Mouse (Mus musculus): Measurements from ENCODE around the gene Gm11639. TPM values are rescaled to one million over a fixed set of nuclear protein-coding genes. Genes with fewer than 3 reads are reported as not detected.
"Not testable (repeated sequence)": the region's sequence is repeated elsewhere in the genome, so short reads cannot be mapped to it uniquely, and the experiment has no call there.

The Gm11639 gene
- polyA plus RNA-seq, 1 experiment from 2014 or later, result not detected

DNA sequence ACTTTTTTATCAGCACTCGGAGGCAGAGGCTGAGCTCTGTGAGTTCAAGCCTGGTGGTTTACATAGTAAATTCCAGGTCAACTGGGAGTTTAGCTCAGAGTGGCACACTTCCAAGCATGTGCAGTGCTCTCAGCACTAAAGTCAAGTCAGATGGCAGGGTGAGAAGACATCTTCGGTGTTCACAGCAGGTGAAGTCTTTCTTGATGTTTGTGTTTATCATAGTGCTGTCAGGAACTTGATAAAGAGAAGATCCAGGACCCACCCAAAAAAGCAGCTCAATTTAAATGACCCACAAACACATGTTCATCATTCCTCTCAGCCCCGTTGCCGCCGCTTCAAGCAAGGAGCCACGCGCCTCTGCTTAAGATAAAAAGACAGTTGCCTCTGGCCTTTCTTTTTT lies 450.2 kb downstream of the Gm11639 start:
- Histone ChIP-seq H3K27ac (ENCODE audit: low read depth, low read length) (no peak overlapping the region), H3K9ac (ENCODE audit: low read depth, low read length) (no peak overlapping the region), H3K27me3 (ENCODE audit: control insufficient read depth, insufficient read depth, low read length) (no peaks in the 10 kb centered on the region), H3K4me3 (ENCODE audit: low read depth, low read length) (no peak overlapping the region), H3K9me3 (ENCODE audit: control insufficient read depth, low read length) (no peaks in the 10 kb centered on the region), H3K36me3 (ENCODE audit: control insufficient read depth, insufficient read depth, low read length) (0 out of 2 replicates have a peak, but pooled peaks cover 6% of the 10 kb centered on the region), H3K4me2 (replicated peaks; ENCODE audit: low read depth, low read length) (no peak overlapping the region), H3K4me1 (replicated peaks; ENCODE audit: control insufficient read depth, insufficient read depth, low read length) (no peaks in the 10 kb centered on the region)
- DNase-seq (ENCODE audit: low spot score), result no peak
- 95% methylated on average over 7 of the region's 7 CpGs for WGBS
- ATAC-seq (ENCODE audit: low FRiP score), result no peak

DNA sequence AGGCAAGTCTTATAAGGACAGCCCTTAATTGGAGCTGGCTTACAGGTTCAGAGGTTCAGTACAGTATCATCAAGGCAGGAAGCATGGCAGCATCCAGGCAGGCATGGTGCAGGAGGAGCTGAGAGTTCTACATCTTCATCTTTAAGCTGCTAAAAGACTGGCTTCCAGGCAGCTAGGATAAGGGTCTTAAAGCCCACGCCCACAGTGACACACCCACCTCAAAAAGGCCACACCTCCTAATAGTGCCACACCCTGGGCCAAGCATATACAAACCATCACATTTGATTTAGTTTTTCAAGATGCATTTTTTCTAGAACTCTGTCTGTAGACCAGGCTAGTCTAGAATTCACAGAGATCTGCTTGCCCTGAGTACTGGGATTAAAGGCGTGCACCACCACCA lies 451.7 kb downstream of the Gm11639 start:
- not testable (repeated sequence) for H3K9me3 ChIP-seq (ENCODE audit: control insufficient read depth, low read length); H3K4me3 ChIP-seq (ENCODE audit: low read depth, low read length); DNase-seq (ENCODE audit: low spot score); ATAC-seq (ENCODE audit: low FRiP score); H3K27ac ChIP-seq (ENCODE audit: low read depth, low read length); H3K9ac ChIP-seq (ENCODE audit: low read depth, low read length); H3K4me1 ChIP-seq (replicated peaks; ENCODE audit: control insufficient read depth, insufficient read depth, low read length); H3K27me3 ChIP-seq (ENCODE audit: control insufficient read depth, insufficient read depth, low read length); H3K4me2 ChIP-seq (replicated peaks; ENCODE audit: low read depth, low read length); H3K36me3 ChIP-seq (ENCODE audit: control insufficient read depth, insufficient read depth, low read length)
- 95% methylated on average over 2 of the region's 2 CpGs for WGBS

DNA sequence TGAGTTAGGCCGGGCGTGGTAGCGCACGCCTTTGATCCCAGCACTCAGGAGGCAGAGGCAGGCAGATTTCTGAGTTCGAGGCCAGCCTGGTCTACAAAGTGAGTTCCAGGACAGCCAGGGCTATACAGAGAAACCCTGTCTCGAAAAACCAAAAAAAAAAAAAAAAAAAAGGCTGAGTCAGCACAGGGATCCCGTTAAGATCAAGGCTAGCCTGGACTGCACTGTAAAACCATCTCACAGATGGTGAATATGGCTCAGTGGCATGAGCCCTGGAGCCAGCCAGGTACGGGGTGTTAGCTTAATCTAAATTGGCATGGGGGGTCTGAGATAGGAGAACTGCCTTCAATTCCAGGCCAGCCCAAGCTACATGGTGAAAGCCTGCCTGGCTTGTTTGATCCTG lies 455.0 kb downstream of the Gm11639 start:
- not testable (repeated sequence) for H3K36me3 ChIP-seq (ENCODE audit: control insufficient read depth, insufficient read depth, low read length); H3K4me3 ChIP-seq (ENCODE audit: low read depth, low read length); H3K27ac ChIP-seq (ENCODE audit: low read depth, low read length); H3K27me3 ChIP-seq (ENCODE audit: control insufficient read depth, insufficient read depth, low read length); H3K9ac ChIP-seq (ENCODE audit: low read depth, low read length); ATAC-seq (ENCODE audit: low FRiP score); H3K4me2 ChIP-seq (replicated peaks; ENCODE audit: low read depth, low read length); H3K4me1 ChIP-seq (replicated peaks; ENCODE audit: control insufficient read depth, insufficient read depth, low read length); DNase-seq (ENCODE audit: low spot score); H3K9me3 ChIP-seq (ENCODE audit: control insufficient read depth, low read length)
- 94% methylated on average over 7 of the region's 8 CpGs for WGBS

DNA sequence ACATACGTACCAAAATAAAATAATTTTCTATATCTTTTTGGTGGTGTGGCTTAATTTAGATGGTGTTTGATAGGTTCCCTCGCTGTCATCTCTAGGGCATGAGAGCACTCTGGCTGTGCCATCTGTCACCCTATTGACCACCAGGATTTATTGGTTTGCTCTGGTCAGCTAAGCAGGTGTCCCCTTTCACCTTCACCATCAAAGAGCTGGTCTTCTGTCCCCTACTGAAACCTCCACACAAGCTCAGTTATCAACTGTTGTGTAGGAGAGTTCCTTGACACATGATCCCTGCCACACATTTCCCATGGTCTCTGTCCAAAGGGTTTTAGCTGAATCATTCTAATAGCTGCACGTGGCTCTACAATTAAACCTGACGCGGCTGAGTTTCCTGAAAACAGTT lies 455.6 kb downstream of the Gm11639 start:
- no peak for ATAC-seq (ENCODE audit: low FRiP score)
- no peaks in the 10 kb centered on the region for H3K27me3 ChIP-seq (ENCODE audit: control insufficient read depth, insufficient read depth, low read length)
- no peaks in the 10 kb centered on the region for H3K9me3 ChIP-seq (ENCODE audit: control insufficient read depth, low read length)
- H3K36me3 ChIP-seq (ENCODE audit: control insufficient read depth, insufficient read depth, low read length), result peaks cover 3% of the 10 kb centered on the region; the same call in 1 of the 2 replicates
- no peak overlapping the region for H3K27ac ChIP-seq (ENCODE audit: low read depth, low read length)
- no peak overlapping the region for H3K4me2 ChIP-seq (replicated peaks; ENCODE audit: low read depth, low read length)
- no peak for DNase-seq (ENCODE audit: low spot score)
- H3K4me3 ChIP-seq (ENCODE audit: low read depth, low read length), result no peak overlapping the region
- H3K4me1 ChIP-seq (replicated peaks; ENCODE audit: control insufficient read depth, insufficient read depth, low read length), result no peaks in the 10 kb centered on the region
- WGBS, result 95% methylated on average over 5 of the region's 5 CpGs
- no peak overlapping the region for H3K9ac ChIP-seq (ENCODE audit: low read depth, low read length)

DNA sequence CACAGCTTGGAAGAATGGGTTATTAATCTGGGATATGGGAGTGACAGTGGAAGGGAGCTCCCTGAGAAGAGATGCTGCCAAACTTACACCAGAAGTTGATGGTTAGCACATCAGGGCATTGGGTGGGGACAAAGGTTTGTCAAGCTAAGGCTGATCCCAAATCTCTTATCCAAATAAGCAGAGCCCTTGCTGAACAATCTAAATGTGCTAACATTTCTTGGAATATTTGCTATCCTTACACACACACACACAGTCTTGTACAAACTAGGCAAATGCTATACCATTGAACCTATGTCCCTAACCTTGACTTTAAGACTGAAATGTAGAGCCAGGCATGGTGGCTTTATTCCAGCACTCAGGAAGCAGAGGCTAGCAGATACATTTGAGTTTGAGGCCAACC lies 458.1 kb downstream of the Gm11639 start:
- no peaks in the 10 kb centered on the region for H3K9me3 ChIP-seq (ENCODE audit: control insufficient read depth, low read length)
- H3K27me3 ChIP-seq (ENCODE audit: control insufficient read depth, insufficient read depth, low read length), result no peaks in the 10 kb centered on the region
- H3K4me1 ChIP-seq (replicated peaks; ENCODE audit: control insufficient read depth, insufficient read depth, low read length), result no peaks in the 10 kb centered on the region
- no peak overlapping the region for H3K9ac ChIP-seq (ENCODE audit: low read depth, low read length)
- ATAC-seq (ENCODE audit: low FRiP score) (no peak), DNase-seq (ENCODE audit: low spot score) (no peak)
- no peak overlapping the region for H3K4me3 ChIP-seq (ENCODE audit: low read depth, low read length)
- no peak overlapping the region for H3K27ac ChIP-seq (ENCODE audit: low read depth, low read length)
- H3K4me2 ChIP-seq (replicated peaks; ENCODE audit: low read depth, low read length), result no peak overlapping the region
- H3K36me3 ChIP-seq (ENCODE audit: control insufficient read depth, insufficient read depth, low read length), result peaks cover under 1% of the 10 kb centered on the region; the same call in 1 of the 2 replicates

DNA sequence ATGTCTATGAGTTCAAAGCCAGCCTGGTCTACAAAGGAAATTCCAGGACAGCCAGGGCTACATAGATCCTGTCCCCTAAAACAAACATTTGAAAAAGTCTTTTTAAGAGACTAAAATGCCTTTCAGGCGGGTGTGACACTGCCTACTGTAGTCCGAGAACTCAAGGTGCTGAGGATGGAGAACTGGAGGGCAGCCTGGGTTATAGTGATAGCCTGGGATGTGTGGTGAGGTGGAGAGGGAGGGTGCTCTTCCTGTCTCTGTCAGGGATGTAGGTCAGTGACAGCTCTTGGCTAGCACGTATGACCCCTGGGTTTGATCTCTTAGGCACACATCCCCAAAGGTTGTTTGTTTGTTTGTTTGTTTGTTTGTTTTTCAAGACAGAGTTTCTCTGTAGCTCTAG lies 458.6 kb downstream of the Gm11639 start:
- Histone ChIP-seq H3K9ac (ENCODE audit: low read depth, low read length) (no peak overlapping the region), H3K4me1 (replicated peaks; ENCODE audit: control insufficient read depth, insufficient read depth, low read length) (no peaks in the 10 kb centered on the region), H3K36me3 (ENCODE audit: control insufficient read depth, insufficient read depth, low read length) (no peaks in the 10 kb centered on the region; the same call in 1 of the 2 replicates), H3K9me3 (ENCODE audit: control insufficient read depth, low read length) (no peaks in the 10 kb centered on the region), H3K4me3 (ENCODE audit: low read depth, low read length) (no peak overlapping the region), H3K27me3 (ENCODE audit: control insufficient read depth, insufficient read depth, low read length) (no peaks in the 10 kb centered on the region), H3K4me2 (replicated peaks; ENCODE audit: low read depth, low read length) (no peak overlapping the region), H3K27ac (ENCODE audit: low read depth, low read length) (no peak overlapping the region)
- ATAC-seq (ENCODE audit: low FRiP score), result no peak
- WGBS, result 86% methylated on average over 3 of the region's 3 CpGs
- DNase-seq (ENCODE audit: low spot score), result no peak

DNA sequence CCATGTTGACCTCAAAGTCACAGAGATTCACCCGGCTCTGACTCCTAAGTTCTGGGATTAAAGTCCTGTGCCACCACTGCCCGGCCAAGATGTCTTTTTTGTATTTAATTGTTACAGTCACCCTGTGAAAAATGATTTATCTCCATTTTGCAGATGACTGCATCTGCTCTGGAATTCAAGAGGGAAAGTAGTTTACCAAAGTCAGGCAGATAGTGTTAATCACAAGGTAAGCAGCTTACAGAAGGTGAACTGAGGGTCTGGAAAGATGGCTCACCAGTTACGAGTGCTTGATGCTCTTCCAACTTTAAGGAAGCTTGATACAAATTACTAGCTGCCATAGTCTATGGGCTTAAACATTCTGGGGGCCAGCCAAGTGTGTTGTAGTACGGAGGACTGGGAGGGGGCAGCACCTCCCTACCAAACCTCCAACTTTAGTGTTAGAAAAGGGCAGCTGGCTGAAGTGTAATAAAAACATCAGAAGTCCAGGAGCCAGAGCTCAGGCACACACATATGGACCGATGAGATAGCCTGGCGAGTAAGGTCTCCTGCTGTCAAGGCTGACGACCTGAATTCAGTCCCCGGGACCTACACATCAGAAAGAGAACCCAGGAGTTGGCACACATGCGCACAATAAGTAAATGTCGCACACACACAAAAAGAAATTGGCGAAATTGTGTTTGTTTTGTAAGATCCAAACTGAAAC lies 459.2 kb downstream of the Gm11639 start:
- Histone ChIP-seq H3K4me2 (replicated peaks; ENCODE audit: low read depth, low read length) (no peak overlapping the region), H3K27ac (ENCODE audit: low read depth, low read length) (no peak overlapping the region), H3K27me3 (ENCODE audit: control insufficient read depth, insufficient read depth, low read length) (no peaks in the 10 kb centered on the region), H3K9me3 (ENCODE audit: control insufficient read depth, low read length) (no peaks in the 10 kb centered on the region), H3K9ac (ENCODE audit: low read depth, low read length) (no peak overlapping the region), H3K36me3 (ENCODE audit: control insufficient read depth, insufficient read depth, low read length) (no peaks in the 10 kb centered on the region; the same call in 1 of the 2 replicates), H3K4me1 (replicated peaks; ENCODE audit: control insufficient read depth, insufficient read depth, low read length) (no peaks in the 10 kb centered on the region), H3K4me3 (ENCODE audit: low read depth, low read length) (no peak overlapping the region)
- 83% methylated on average over 11 of the region's 11 CpGs for WGBS
- no peak for ATAC-seq (ENCODE audit: low FRiP score)
- DNase-seq (ENCODE audit: low spot score), result no peak

DNA sequence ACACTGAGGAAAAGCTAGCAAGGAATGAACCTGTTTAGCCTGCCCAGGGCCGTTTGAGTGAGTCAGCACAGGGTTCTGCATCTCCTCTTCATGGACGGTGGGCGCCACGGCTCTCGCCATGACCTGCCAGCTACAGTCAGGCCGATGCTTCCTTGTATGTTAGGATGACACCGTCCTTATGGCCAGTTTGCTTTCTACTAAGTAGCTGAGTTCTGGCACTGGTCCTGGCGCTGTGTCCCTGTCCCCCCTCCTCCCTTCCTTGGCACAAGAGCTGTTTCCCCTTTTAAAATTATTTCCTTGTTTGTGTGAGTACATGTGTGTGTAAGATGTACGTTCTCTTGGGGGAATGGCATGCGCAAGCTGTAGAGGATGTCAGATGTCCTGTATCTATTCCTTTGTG lies 459.7 kb downstream of the Gm11639 start:
- no peak overlapping the region for H3K4me3 ChIP-seq (ENCODE audit: low read depth, low read length)
- H3K4me2 ChIP-seq (replicated peaks; ENCODE audit: low read depth, low read length), result no peak overlapping the region
- H3K9me3 ChIP-seq (ENCODE audit: control insufficient read depth, low read length), result no peaks in the 10 kb centered on the region
- 93% methylated on average over 10 of the region's 10 CpGs for WGBS
- no peaks in the 10 kb centered on the region; the same call in 1 of the 2 replicates for H3K36me3 ChIP-seq (ENCODE audit: control insufficient read depth, insufficient read depth, low read length)
- ATAC-seq (ENCODE audit: low FRiP score) (no peak), DNase-seq (ENCODE audit: low spot score) (no peak)
- no peaks in the 10 kb centered on the region for H3K27me3 ChIP-seq (ENCODE audit: control insufficient read depth, insufficient read depth, low read length)
- H3K4me1 ChIP-seq (replicated peaks; ENCODE audit: control insufficient read depth, insufficient read depth, low read length), result no peaks in the 10 kb centered on the region
- H3K9ac ChIP-seq (ENCODE audit: low read depth, low read length), result no peak overlapping the region
- no peak overlapping the region for H3K27ac ChIP-seq (ENCODE audit: low read depth, low read length)

DNA sequence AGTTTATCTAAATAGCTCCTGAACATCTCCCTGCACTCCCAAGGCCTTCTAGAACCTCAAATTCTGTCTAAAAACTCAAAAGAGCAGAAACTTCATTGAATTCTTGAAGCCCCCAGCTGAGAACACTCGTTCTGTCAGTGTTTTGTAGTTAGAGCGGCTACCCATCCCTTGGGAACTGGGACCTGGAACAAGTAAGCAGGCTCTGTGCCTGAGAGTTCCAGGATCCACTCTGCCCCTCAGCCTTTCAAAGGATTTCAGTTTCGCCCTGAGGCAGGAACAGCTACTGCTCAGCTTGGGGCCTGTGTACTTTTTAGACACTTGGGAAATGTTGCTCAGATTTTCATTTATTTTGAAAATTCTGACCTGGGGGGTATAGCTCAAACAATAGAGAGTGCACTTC lies 461.1 kb downstream of the Gm11639 start, which contains the start of gene Gm10842:
Gm10842 (plus strand) TSS at position 301 of the 400 bp plus-strand sequence.
- DNase-seq (ENCODE audit: low spot score) (no peak), ATAC-seq (ENCODE audit: low FRiP score) (no peak)
- H3K27me3 ChIP-seq (ENCODE audit: control insufficient read depth, insufficient read depth, low read length), result no peaks in the 10 kb centered on the region
- no peaks in the 10 kb centered on the region for H3K9me3 ChIP-seq (ENCODE audit: control insufficient read depth, low read length)
- no peaks in the 10 kb centered on the region for H3K4me1 ChIP-seq (replicated peaks; ENCODE audit: control insufficient read depth, insufficient read depth, low read length)
- H3K4me3 ChIP-seq (ENCODE audit: low read depth, low read length), result no peak within 1 kb of the TSS
- no peak within 1 kb of the TSS for H3K27ac ChIP-seq (ENCODE audit: low read depth, low read length)
- H3K9ac ChIP-seq (ENCODE audit: low read depth, low read length), result no peak within 1 kb of the TSS
- 76% methylated on average over 3 of the region's 3 CpGs for WGBS
- H3K4me2 ChIP-seq (replicated peaks; ENCODE audit: low read depth, low read length), result no peak within 1 kb of the TSS
- no peaks in the 10 kb centered on the region for H3K36me3 ChIP-seq (ENCODE audit: control insufficient read depth, insufficient read depth, low read length)
